Mouse (Mus musculus): ENCODE data around the gene Sema4b. TPM values are rescaled to one million over a fixed set of nuclear protein-coding genes. Genes with fewer than 3 reads are reported as not detected.

Gene Sema4b
- polyA plus RNA-seq, 1 experiment from 2014 or later: 55.3 TPM

GRCm38 (mm10) chr7:80202961-80203360 is 16.3 kb downstream of the Sema4b start:
- in situ Hi-C loops (cut with MboI; ENCODE audit: low pct_unique_long_range_greater_than_20kb): no loop called here
- DNase-seq (ENCODE audit: low read depth, low spot score) (no peak), ATAC-seq (no peak)
- ChIA-PET POLR2A (no interaction called here), CTCF (no interaction called here)
- no peaks in the 10 kb centered on the region for H3K27me3 ChIP-seq
- no peak for TF ChIP-seq CTCF (IDR thresholded peaks at IDR 0.05)

- no peak for ATAC-seq
- no peak for DNase-seq (ENCODE audit: low read depth, low spot score)
- POLR2A ChIA-PET: no interaction called here
- CTCF ChIA-PET: no interaction called here
- H3K27me3 ChIP-seq: no peaks in the 10 kb centered on the region
- in situ Hi-C loops (cut with MboI; ENCODE audit: low pct_unique_long_range_greater_than_20kb): no loop called here
- TF ChIP-seq CTCF (IDR thresholded peaks at IDR 0.05): no peak
Observed at GRCm38 (mm10) chr7:80203638-80204096, 17.0 kb downstream of the Sema4b start.

GRCm38 (mm10) chr7:80204362-80204761 is 17.7 kb downstream of the Sema4b start:
- ChIA-PET POLR2A (interaction anchor here (1.0 kb wide), 1 partner anchor 16 kb away, joined by 3 read pairs; no protein-coding TSS in a partner anchor), CTCF (no interaction called here)
- TF ChIP-seq CTCF (IDR thresholded peaks at IDR 0.05): no peak
- H3K27me3 ChIP-seq: no peaks in the 10 kb centered on the region
- DNase-seq (ENCODE audit: low read depth, low spot score) (no peak), ATAC-seq (no peak)
- in situ Hi-C loops (cut with MboI; ENCODE audit: low pct_unique_long_range_greater_than_20kb): no loop called here

GRCm38 (mm10) chr7:80204961-80205360 is 18.3 kb downstream of the Sema4b start:
- CTCF ChIA-PET: interaction anchor here (0.9 kb wide), 1 partner anchor 85 kb away, joined by 3 read pairs; no protein-coding TSS in a partner anchor
- no peak for ATAC-seq

GRCm38 (mm10) chr7:80205705-80206589 is 19.3 kb downstream of the Sema4b start:
- ChIA-PET CTCF (interaction anchor here (0.9 kb wide), 1 partner anchor 84 kb away, joined by 3 read pairs; no protein-coding TSS in a partner anchor), POLR2A (no interaction called here)
- no peak for ATAC-seq
- TF ChIP-seq CTCF (IDR thresholded peaks at IDR 0.05): no peak
- no peak for DNase-seq (ENCODE audit: low read depth, low spot score)
- in situ Hi-C loops (cut with MboI; ENCODE audit: low pct_unique_long_range_greater_than_20kb): no loop called here
- no peaks in the 10 kb centered on the region for H3K27me3 ChIP-seq

More at GRCm38 (mm10) chr7:80204961-80205360, 18.3 kb downstream of the Sema4b start:
- POLR2A ChIA-PET: interaction anchor here (1.0 kb wide), 1 partner anchor 15 kb away, joined by 3 read pairs; no protein-coding TSS in a partner anchor
- no peak for DNase-seq (ENCODE audit: low read depth, low spot score)
- no peaks in the 10 kb centered on the region for H3K27me3 ChIP-seq
- in situ Hi-C loops (cut with MboI; ENCODE audit: low pct_unique_long_range_greater_than_20kb): no loop called here
- TF ChIP-seq CTCF (IDR thresholded peaks at IDR 0.05): no peak

- in situ Hi-C loops (cut with MboI; ENCODE audit: low pct_unique_long_range_greater_than_20kb): no loop called here
- no peak for TF ChIP-seq CTCF (IDR thresholded peaks at IDR 0.05)
- ATAC-seq (no peak), DNase-seq (ENCODE audit: low read depth, low spot score) (no peak)
- no peaks in the 10 kb centered on the region for H3K27me3 ChIP-seq
- ChIA-PET POLR2A (no interaction called here), CTCF (interaction anchor here (1.1 to 1.2 kb wide), 2 partner anchors 22 to 41 kb away, joined by 3 read pairs; no protein-coding TSS in a partner anchor)
Observed at GRCm38 (mm10) chr7:80207314-80207731, 20.7 kb downstream of the Sema4b start.

GRCm38 (mm10) chr7:80208026-80208642 is 21.5 kb downstream of the Sema4b start:
- POLR2A ChIA-PET: interaction anchor here (1.0 kb wide), 1 partner anchor 21 kb away, joined by 4 read pairs; the partner anchor contains the start of gene Sema4b
- CTCF ChIA-PET: interaction anchor here (1.1 to 1.2 kb wide), 2 partner anchors 23 to 41 kb away, joined by 3 read pairs; no protein-coding TSS in a partner anchor
- DNase-seq (ENCODE audit: low read depth, low spot score) (no peak), ATAC-seq (no peak)
- H3K27me3 ChIP-seq: no peaks in the 10 kb centered on the region
- TF ChIP-seq CTCF (IDR thresholded peaks at IDR 0.05): no peak
- in situ Hi-C loops (cut with MboI; ENCODE audit: low pct_unique_long_range_greater_than_20kb): no loop called here

- ATAC-seq: no peak
Observed at GRCm38 (mm10) chr7:80208738-80209430, 22.2 kb downstream of the Sema4b start.

GRCm38 (mm10) chr7:80209669-80210068 is 23.0 kb downstream of the Sema4b start:
- DNase-seq (ENCODE audit: low read depth, low spot score) (no peak), ATAC-seq (no peak)
- POLR2A ChIA-PET: interaction anchor here (0.6 kb wide), 1 partner anchor 43 kb away, joined by 3 read pairs; no protein-coding TSS in a partner anchor
- in situ Hi-C loops (cut with MboI; ENCODE audit: low pct_unique_long_range_greater_than_20kb): loop anchor here (10.0 kb wide), 1 partner anchor 55 kb away; no protein-coding TSS in a partner anchor
- H3K27me3 ChIP-seq: no peaks in the 10 kb centered on the region
- CTCF ChIA-PET: interaction anchor here (1.0 to 1.8 kb wide), 6 partner anchors 9 to 108 kb away, joined by 3 to 6 read pairs (median 4); no protein-coding TSS in a partner anchor
- TF ChIP-seq CTCF (IDR thresholded peaks at IDR 0.05): no peak

More at GRCm38 (mm10) chr7:80208738-80209430, 22.2 kb downstream of the Sema4b start:
- POLR2A ChIA-PET: interaction anchor here (0.6 to 1.0 kb wide), 3 partner anchors 22 to 68 kb away, joined by 3 to 4 read pairs (median 4); partner anchors contain the start of gene Sema4b
- CTCF ChIA-PET: interaction anchor here (1.0 to 1.8 kb wide), 5 partner anchors 9 to 107 kb away, joined by 3 to 6 read pairs (median 4); no protein-coding TSS in a partner anchor
- TF ChIP-seq CTCF (IDR thresholded peaks at IDR 0.05): no peak
- no peak for DNase-seq (ENCODE audit: low read depth, low spot score)
- no peaks in the 10 kb centered on the region for H3K27me3 ChIP-seq
- in situ Hi-C loops (cut with MboI; ENCODE audit: low pct_unique_long_range_greater_than_20kb): no loop called here

- no peak for DNase-seq (ENCODE audit: low read depth, low spot score)
- no peak for TF ChIP-seq CTCF (IDR thresholded peaks at IDR 0.05)
- no peak for ATAC-seq
- no peaks in the 10 kb centered on the region for H3K27me3 ChIP-seq
- ChIA-PET POLR2A (no interaction called here), CTCF (no interaction called here)
- in situ Hi-C loops (cut with MboI; ENCODE audit: low pct_unique_long_range_greater_than_20kb): loop anchor here (10.0 kb wide), 1 partner anchor 56 kb away; no protein-coding TSS in a partner anchor
Observed at GRCm38 (mm10) chr7:80210982-80211381, 24.3 kb downstream of the Sema4b start.

Data from Patski (cell line).